Mouse (Mus musculus) left cerebral cortex, postnatal 10 days (tissue): ENCODE data around the gene Gtpbp3. TPM values are rescaled to one million over a fixed set of nuclear protein-coding genes. Genes with fewer than 3 reads are reported as not detected.
"Not testable (repeated sequence)": the region's sequence is repeated elsewhere in the genome, so short reads cannot be mapped to it uniquely, and the experiment has no call there.

Experiments
- DNase-seq, 2 experiments: peaks; one replicate each; pipeline ENCODE4 v3.0.0; 2021 to 2022; ENCODE audit warnings: low spot score in 2 of 2, mixed read lengths in 1 of 2; ENCODE audit errors: extremely low spot score in 1 of 2
- intact Hi-C: fragments of 180-260 bp; cut with DNase I; formaldehyde crosslinking; loops from one replicate; pipeline ENCODE4 v1.15.1; 2025
- total RNA-seq, 2 experiments: library from RNA; stranded (reverse); gene quantifications; 2 replicates each; pipeline ENCODE4 v1.2.3; 2021

Gtpbp3 gene
- total RNA-seq, 2 experiments from 2014 or later = 29.0 to 29.2 TPM

GRCm38 (mm10) chr8:71525226-71526050 lies 37.5 kb downstream of the Gtpbp3 start, which contains the start of gene Ccdc194:
Gene Ccdc194 (minus strand): TSS chr8:71525711.
- intact Hi-C loops = no loop called here
- no peak for DNase-seq

- intact Hi-C loops = no loop called here
- DNase-seq = no peak
Measured at GRCm38 (mm10) chr8:71526272-71526671, 38.4 kb downstream of the Gtpbp3 start.

GRCm38 (mm10) chr8:71527162-71527870 lies 39.4 kb downstream of the Gtpbp3 start:
- intact Hi-C loops = no loop called here

GRCm38 (mm10) chr8:71528362-71529073 lies 40.6 kb downstream of the Gtpbp3 start:
- intact Hi-C loops = no loop called here
- no peak for DNase-seq

More at GRCm38 (mm10) chr8:71527162-71527870, 39.4 kb downstream of the Gtpbp3 start:
- no peak for DNase-seq

GRCm38 (mm10) chr8:71530735-71531467 lies 43.0 kb downstream of the Gtpbp3 start:
- DNase-seq = not testable (repeated sequence)
- intact Hi-C loops = loop anchor here (5.0 kb wide), 1 partner anchor 89 kb away; no protein-coding TSS in a partner anchor

- no peak for DNase-seq
- intact Hi-C loops = loop anchor here (5.0 kb wide), 1 partner anchor 92 kb away; no protein-coding TSS in a partner anchor
Measured at GRCm38 (mm10) chr8:71534263-71534810, 46.4 kb downstream of the Gtpbp3 start.

- intact Hi-C loops = no loop called here
Measured at GRCm38 (mm10) chr8:71535663-71536062, 47.8 kb downstream of the Gtpbp3 start.

GRCm38 (mm10) chr8:71537028-71537867 lies 49.3 kb downstream of the Gtpbp3 start, which contains the start of gene Bst2:
Gene Bst2 (minus strand): TSS chr8:71537456.
- intact Hi-C loops = no loop called here
- peak in 1 of 2 experiments; percentile 89 for DNase-seq

More at GRCm38 (mm10) chr8:71535663-71536062, 47.8 kb downstream of the Gtpbp3 start:
- no peak for DNase-seq

GRCm38 (mm10) chr8:71542632-71543343 lies 54.9 kb downstream of the Gtpbp3 start, which contains the start of gene Mvb12a:
Gene Mvb12a (plus strand): TSS chr8:71542922.
- peak; percentile 98 for DNase-seq
- intact Hi-C loops = no loop called here

- DNase-seq = no peak
- intact Hi-C loops = no loop called here
Measured at GRCm38 (mm10) chr8:71543755-71544154, 55.9 kb downstream of the Gtpbp3 start.

- intact Hi-C loops = no loop called here
Measured at GRCm38 (mm10) chr8:71545053-71545452, 57.1 kb downstream of the Gtpbp3 start.

GRCm38 (mm10) chr8:71547590-71547989 lies 59.7 kb downstream of the Gtpbp3 start:
- intact Hi-C loops = no loop called here
- DNase-seq = no peak

More at GRCm38 (mm10) chr8:71545053-71545452, 57.1 kb downstream of the Gtpbp3 start:
- no peak for DNase-seq

Other genes with a start within 250 kb of the Gtpbp3 start
- gene Myo9b, start 215.4 kb upstream of the Gtpbp3 start, total RNA-seq = 10 to 100 TPM; 30.5 to 30.6 TPM
- gene Haus8, start 215.2 kb upstream of the Gtpbp3 start, total RNA-seq = 10 to 100 TPM; 14.5 to 19.6 TPM
- 100 to 1,000 TPM in 1 of 2 experiments, 10 to 100 TPM in 1; 97.6 to 103 TPM for gene Use1, start 121.3 kb upstream of the Gtpbp3 start, total RNA-seq
- gene Ocel1, start 116.8 kb upstream of the Gtpbp3 start, total RNA-seq = 10 to 100 TPM; 17.1 to 21.3 TPM
- 10 to 100 TPM; 21.9 to 26.2 TPM for gene Nr2f6, start 106.1 kb upstream of the Gtpbp3 start, total RNA-seq
- 1 to 10 TPM; 5.0 to 5.9 TPM for gene Ushbp1, start 92.3 kb upstream of the Gtpbp3 start, total RNA-seq
- gene Babam1, start 91.2 kb upstream of the Gtpbp3 start, total RNA-seq = 10 to 100 TPM; 73.4 to 86.2 TPM
- 1 to 10 TPM in 1 of 2 experiments, under 1 TPM in 1; 0.79 to 1.2 TPM for gene Ankle1, start 82.1 kb upstream of the Gtpbp3 start, total RNA-seq
- gene Abhd8, start 24.4 kb upstream of the Gtpbp3 start, total RNA-seq = 100 to 1,000 TPM; 171 to 183 TPM
- gene Mrpl34, start 23.1 kb upstream of the Gtpbp3 start, total RNA-seq = 10 to 100 TPM; 67.1 to 72.5 TPM
- gene Dda1, start 18.9 kb upstream of the Gtpbp3 start, total RNA-seq = 100 to 1,000 TPM; 120 to 127 TPM
- gene Ano8, start 2.1 kb upstream of the Gtpbp3 start, total RNA-seq = 10 to 100 TPM; 67.7 to 71.5 TPM
- gene Plvap, start 23.6 kb downstream of the Gtpbp3 start, total RNA-seq = 1 to 10 TPM; 5.6 to 7.3 TPM
- gene Ccdc194, start 37.6 kb downstream of the Gtpbp3 start, total RNA-seq = not detected
- 1 to 10 TPM in 1 of 2 experiments, under 1 TPM in 1; 0.95 to 3.4 TPM for gene Bst2, start 49.4 kb downstream of the Gtpbp3 start, total RNA-seq
- gene Mvb12a, start 54.8 kb downstream of the Gtpbp3 start, total RNA-seq = 10 to 100 TPM; 35.1 to 36.6 TPM
- gene Tmem221, start 70.8 kb downstream of the Gtpbp3 start, total RNA-seq = not detected
- not detected for gene Nxnl1, start 78.5 kb downstream of the Gtpbp3 start, total RNA-seq
- gene Slc27a1, start 80.8 kb downstream of the Gtpbp3 start, total RNA-seq = 10 to 100 TPM; 69.5 to 73.6 TPM
- 10 to 100 TPM; 63.1 to 75.1 TPM for gene Pgls, start 104.1 kb downstream of the Gtpbp3 start, total RNA-seq
- gene Fam129c, start 109.5 kb downstream of the Gtpbp3 start, total RNA-seq = 1 to 10 TPM; 3.4 to 3.5 TPM
- 10 to 100 TPM; 65.9 to 71.6 TPM for gene Colgalt1, start 122.9 kb downstream of the Gtpbp3 start, total RNA-seq
- gene Unc13a, start 183.7 kb downstream of the Gtpbp3 start, total RNA-seq = 100 to 1,000 TPM; 279 to 290 TPM
- gene Jak3, start 188.2 kb downstream of the Gtpbp3 start, total RNA-seq = 1 to 10 TPM; 6.1 to 6.6 TPM
- 1 to 10 TPM; 1.2 to 2.0 TPM for gene Insl3, start 201.1 kb downstream of the Gtpbp3 start, total RNA-seq
- under 1 TPM; 0.26 to 0.41 TPM for gene B3gnt3, start 213.7 kb downstream of the Gtpbp3 start, total RNA-seq
- gene Fcho1, start 237.6 kb downstream of the Gtpbp3 start, total RNA-seq = 100 to 1,000 TPM; 139 to 143 TPM